Mouse (Mus musculus) heart, postnatal 25 days (tissue): ENCODE results near the gene 4933402J07Rik. TPM values are rescaled to one million over a fixed set of nuclear protein-coding genes. Genes with fewer than 3 reads are reported as not detected.

Experiments used
- DNase-seq: peaks from one replicate; pipeline ENCODE4 v3.0.0; 2022; ENCODE audit warnings: low spot score
- intact Hi-C: fragments of 180-260 bp; cut with DNase I; formaldehyde crosslinking; loops from one replicate; pipeline ENCODE4 v1.15.1; 2025
- total RNA-seq, 2 experiments: library from RNA; stranded (reverse); gene quantifications; 2 replicates each; pipeline ENCODE4 v1.2.3; 2021

The 4933402J07Rik gene
- not detected for total RNA-seq

DNA sequence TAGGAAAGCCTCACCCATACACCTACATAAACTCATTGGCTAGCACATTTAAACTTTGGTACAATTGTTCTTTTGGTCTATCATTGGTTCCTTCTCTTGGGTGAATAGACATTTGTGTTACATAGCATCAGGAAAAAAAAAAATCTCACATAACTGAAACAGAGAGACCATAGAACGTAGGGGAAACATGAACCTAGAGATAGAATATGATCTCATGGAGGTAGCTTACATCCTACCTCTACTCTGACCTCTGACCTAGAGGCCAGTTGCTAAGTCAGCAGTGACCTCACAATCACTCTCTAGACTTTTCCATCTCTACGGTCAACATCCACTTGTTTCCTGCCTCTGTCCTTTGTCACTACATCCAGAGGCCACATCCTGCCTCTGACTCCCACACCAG, at the start of gene 4933402J07Rik:
Gene 4933402J07Rik (plus strand): TSS at position 301 of the 400 bp plus-strand sequence.
- intact Hi-C loops: no loop called here
- DNase-seq: no peak

- intact Hi-C loops: no loop called here
- DNase-seq: no peak
Observed at GRCm38 (mm10) chr8:87517132-87517531, 46.5 kb upstream of the 4933402J07Rik start.

DNA sequence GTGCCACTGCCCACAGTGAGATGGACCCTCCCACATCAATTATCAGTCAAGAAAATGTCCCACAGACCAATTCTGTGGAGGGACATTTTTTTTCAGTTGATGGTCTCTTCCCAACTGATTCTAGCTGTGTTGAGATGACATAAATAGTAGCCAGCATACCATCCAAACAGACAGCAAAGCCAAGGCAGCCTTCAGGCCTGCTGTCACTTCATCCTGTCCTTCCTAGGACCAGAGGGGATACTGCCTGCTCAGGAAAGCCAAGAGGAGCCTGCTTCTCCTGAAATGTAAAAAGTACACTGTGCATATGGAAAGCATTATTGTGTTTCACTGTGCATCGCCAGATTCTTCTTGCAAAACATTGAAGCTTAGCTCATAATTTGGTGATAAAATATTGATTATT, 38.6 kb upstream of the 4933402J07Rik start:
- intact Hi-C loops: no loop called here
- DNase-seq: no peak

DNA sequence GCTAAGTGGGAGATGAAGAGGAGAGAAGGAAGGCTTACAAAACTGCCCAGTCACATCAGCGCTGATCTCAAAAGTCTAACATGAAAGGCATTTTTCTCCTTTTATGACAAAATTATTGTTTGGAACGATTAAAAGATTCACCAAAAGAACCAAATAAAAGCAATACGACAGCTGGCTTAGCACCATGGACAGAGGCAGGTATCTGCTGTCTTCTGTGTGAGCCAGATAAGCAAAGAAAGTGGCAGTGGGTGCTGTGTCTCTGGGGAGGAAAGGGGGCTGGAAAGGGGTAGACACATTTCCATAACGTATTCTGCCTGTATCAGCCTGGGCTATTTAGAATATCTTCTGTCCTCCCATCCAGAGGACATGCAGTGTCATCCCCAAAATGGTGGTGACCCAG, 32.5 kb upstream of the 4933402J07Rik start:
- intact Hi-C loops: no loop called here
- no peak for DNase-seq

DNA sequence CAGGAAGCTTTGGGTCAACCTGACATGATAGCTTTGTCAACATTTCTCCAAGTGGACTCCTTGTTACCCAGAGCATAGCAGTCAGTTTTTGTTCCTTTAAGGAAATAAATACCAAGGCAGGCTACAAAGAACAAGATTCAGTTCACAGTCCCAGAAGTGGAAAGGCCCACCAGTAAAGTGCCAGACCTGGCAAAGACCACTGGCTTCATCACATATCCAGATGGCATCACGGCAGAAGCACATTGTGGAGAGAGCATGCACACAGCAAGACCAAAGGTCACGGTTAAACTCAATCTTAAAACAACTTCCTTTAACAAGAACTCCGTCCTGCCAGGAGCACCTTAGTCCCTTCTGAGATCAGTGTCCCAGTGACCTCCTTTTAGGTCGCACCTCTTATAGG, 30.2 kb upstream of the 4933402J07Rik start:
- intact Hi-C loops: no loop called here
- DNase-seq: no peak

GRCm38 (mm10) chr8:87534846-87535245, 28.8 kb upstream of the 4933402J07Rik start:
- DNase-seq: no peak
- intact Hi-C loops: loop anchor here (5.0 kb wide), 1 partner anchor 318 kb away; no protein-coding TSS in a partner anchor

DNA sequence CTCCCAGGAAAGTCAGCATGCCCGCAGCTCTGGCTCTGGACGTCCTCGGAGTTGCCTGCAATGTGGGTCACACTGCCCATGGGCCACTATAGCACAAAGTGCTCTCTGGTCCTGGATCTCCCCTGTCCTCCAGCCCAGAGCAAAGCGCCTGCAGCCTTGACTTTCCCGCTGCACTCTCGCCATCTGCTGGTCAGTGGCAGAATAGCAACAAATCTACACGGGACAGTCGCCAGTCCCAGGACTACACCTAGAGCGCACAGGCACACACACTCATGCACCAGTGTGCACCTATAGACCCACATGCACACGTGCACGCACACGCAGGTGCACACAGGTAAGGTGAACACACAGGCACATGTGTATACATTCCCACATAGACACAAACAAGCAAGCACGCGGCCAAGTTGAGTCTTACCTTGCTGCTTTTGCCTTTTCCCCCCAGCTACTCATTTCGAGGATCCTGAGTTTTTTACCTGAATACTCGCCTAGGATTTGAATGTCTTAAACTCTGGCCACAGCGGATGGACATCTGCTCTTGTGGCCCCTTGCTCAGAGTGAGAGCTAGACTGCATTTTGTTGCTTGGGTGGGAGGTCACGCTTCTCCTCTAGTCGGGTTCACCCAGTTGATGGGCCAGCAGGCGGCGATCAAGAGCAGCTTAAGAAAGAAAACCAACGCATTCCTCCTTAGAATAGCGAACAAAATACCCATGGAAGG, 26.9 kb upstream of the 4933402J07Rik start:
- DNase-seq: peak; percentile 28
- intact Hi-C loops: loop anchor here (1.0 to 5.0 kb wide), 2 partner anchors 319 to 602 kb away; no protein-coding TSS in a partner anchor

- intact Hi-C loops: loop anchor here (5.0 kb wide), 1 partner anchor 323 kb away; no protein-coding TSS in a partner anchor
- no peak for DNase-seq
Observed at GRCm38 (mm10) chr8:87539829-87540394, 23.7 kb upstream of the 4933402J07Rik start.

- intact Hi-C loops: no loop called here
- DNase-seq: no peak
Observed at GRCm38 (mm10) chr8:87549881-87550280, 13.8 kb upstream of the 4933402J07Rik start.

DNA sequence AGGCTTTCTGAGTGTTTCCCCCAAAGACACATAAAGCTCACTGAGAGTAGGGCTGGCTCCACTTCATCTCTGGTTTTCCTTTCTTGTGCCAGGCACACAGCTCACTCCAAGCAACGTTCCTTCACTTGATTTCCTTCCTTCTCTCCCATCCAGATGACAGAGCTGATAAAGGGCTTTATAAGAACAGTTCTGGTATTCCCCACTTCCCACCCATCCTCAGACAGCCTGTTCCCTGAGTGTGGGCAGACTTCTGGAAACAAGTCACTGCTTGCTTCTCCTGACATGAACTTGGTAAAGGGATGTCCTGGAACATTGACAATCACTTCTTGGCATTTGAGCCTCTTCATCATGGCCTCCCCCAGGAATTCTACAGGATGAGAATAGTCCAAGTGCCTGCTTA, 10.9 kb upstream of the 4933402J07Rik start:
- DNase-seq: no peak
- intact Hi-C loops: no loop called here

- intact Hi-C loops: no loop called here
- DNase-seq: no peak
Observed at GRCm38 (mm10) chr8:87560801-87561200, 2.9 kb upstream of the 4933402J07Rik start.

DNA sequence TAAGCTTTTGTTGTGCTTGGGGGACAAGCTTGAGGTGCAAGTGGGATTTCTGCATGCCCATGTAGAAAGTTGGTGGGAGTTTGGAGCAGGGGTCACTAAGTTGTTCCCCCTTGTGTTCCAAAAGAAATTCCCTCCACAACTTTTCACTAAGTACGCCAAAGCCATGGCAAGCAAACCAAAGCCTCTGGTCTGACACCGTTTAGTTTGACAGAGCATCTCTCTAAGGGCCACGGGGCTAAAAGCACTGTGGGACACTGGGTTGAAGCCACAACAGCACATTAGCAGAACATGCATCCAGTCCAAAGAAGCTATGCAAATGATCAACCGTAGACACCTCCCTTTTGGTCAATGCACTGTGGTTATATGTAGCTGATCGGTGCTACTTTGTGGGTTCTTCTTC, 5.5 kb downstream of the 4933402J07Rik start:
- DNase-seq: no peak
- intact Hi-C loops: no loop called here

DNA sequence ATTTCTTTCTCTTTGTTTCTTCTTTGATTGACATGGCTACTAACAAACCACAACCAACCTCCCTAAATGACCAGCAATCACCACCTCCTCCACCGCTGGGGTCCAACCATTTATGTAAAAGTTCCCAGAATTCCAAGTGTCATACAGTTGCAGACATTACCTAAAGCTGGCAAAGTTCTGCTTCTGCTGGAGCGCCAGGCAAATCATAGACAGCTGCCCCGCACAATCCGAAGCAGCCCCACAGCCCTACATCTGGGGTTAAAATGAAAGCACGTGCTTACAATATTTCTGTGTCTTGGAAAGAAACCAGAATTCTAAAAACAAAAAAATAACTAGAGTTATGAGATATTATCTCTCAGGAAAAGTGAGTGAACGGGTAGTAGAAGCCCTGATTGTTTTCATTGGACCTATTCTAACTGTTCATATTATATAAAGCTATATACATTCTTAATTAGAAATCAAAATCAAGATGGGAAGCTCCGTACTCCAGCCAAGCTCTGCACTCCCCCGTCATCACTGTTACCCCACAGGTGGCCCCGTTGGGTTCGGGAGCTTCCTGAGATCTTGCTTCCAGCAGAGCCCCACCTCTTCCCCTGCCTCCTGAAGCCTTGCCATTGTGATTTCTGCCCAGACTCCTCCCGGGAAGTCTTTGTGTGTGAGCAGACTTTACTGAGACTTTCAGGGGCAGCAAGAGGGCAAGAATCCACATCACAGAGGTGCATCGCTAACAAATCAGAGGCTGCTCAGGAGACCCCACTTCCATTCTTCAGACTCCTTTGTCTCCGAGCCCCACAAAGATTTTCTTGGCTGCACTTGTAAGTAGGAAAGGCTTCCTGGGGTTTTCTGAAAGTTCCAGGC, 6.3 kb downstream of the 4933402J07Rik start:
- intact Hi-C loops: no loop called here
- peak; percentile 10 for DNase-seq

DNA sequence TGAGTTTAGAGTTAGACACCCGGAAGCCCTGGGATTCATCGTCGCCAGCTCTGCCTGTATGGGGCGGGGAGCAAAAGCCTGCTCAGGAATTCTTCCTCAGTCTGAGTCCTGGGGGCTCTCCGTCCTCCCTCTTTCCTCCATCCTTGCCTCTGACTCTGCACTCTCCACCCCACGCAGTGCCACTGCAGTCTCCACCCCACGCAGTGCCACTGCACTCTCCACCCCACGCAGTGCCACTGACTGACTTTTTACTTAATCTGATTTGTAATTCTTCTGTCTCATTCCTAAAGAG, 6.9 kb downstream of the 4933402J07Rik start:
- intact Hi-C loops: no loop called here
- DNase-seq: no peak

GRCm38 (mm10) chr8:87570880-87571279, 7.2 kb downstream of the 4933402J07Rik start:
- DNase-seq: no peak
- intact Hi-C loops: no loop called here

GRCm38 (mm10) chr8:87594272-87594671, 30.6 kb downstream of the 4933402J07Rik start:
- no peak for DNase-seq
- intact Hi-C loops: loop anchor here (5.0 kb wide), 1 partner anchor 428 kb away; no protein-coding TSS in a partner anchor

GRCm38 (mm10) chr8:87602731-87603130, 39.1 kb downstream of the 4933402J07Rik start:
- intact Hi-C loops: no loop called here
- no peak for DNase-seq

DNA sequence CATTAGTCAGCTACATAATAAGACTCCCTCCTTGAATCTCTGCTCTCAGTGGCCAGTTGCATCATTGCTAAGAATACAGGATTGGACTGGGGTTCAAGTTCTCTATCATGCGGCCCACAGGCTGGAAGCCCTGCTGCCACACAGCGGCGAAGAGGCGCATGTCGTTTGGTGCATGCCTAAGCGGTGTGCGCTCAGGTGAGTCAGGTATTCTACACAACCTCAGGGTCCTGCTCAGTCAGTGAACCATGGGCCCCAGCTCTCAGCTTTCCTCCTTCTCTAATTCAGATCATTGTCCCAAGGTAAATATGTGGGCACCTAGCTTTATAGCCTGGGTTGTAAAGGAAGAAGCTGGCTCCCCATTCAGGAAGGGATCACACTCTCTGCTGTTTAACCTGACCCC, 45.5 kb downstream of the 4933402J07Rik start:
- no peak for DNase-seq
- intact Hi-C loops: no loop called here

GRCm38 (mm10) chr8:87609651-87610192, 46.1 kb downstream of the 4933402J07Rik start:
- intact Hi-C loops: no loop called here
- DNase-seq: no peak

DNA sequence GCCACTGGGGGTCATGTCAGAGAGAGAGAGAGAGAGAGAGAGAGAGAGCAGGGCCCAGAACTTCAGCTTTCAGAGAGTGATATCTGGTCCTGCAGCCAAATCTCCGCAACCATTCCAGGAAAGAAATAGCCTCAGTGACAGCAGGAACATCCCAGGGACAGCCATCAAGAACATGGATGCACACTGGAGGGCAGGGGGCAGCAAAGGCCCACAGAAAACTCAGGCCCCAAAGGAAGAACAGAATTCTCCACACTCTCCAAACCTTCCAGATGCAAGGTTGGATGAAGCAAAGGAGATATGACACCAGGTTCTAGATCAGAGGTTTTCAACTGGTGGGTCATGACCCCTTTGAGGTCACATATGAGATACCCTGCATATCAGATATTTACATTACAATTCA, 50.0 kb downstream of the 4933402J07Rik start:
- DNase-seq: no peak
- intact Hi-C loops: no loop called here

DNA sequence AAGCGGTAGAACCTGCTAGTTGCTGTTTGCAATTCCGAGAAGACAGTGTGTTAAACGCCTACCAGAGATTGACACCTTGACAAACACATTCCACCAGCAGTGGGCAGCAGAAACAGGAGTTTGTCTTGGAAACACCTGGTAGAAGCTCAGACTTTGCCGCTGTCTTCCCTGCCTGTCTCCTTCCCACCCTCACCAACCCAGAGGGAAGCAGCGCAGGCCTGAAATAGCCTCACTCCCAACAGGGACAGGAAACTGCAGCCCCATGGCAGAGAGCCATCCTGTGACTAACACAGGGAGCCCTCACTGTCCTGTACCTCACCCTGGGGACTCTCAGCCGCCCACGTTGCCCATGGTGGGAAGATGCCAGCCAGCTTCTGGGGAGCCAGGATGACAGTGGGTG, 55.5 kb downstream of the 4933402J07Rik start:
- no peak for DNase-seq
- intact Hi-C loops: no loop called here
